Mouse (Mus musculus): ENCODE data around the gene Ssbp3.

DNA sequence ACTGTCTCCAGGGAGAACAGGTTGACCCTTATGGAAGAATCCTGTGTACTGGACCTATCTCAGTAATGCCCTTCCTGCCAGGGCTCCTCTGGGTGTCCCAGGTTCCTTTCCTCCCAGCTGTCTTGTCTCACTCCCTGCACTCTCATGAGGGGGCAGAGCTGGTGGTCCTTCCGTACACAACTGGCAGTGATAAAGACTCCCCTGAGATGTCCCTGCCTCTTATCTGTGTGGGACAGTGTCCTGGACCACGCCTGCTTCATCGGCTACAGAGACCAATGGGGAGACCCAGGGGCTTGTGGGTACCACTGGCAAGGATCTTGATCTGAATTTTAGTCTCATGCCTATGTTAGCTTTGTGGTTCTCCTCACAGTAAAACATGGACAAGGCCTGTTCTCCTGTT lies 12.4 kb downstream of the Ssbp3 start:
- TF ChIP-seq CTCF (IDR thresholded peaks at IDR 0.05; ENCODE audit: borderline replicate concordance, insufficient read depth, low read length) (no peak), POLR2A (IDR thresholded peaks at IDR 0.05; ENCODE audit: low read depth, low read length) (no peak)
